Mouse (Mus musculus): Measurements from ENCODE around the gene Zfp52.

DNA sequence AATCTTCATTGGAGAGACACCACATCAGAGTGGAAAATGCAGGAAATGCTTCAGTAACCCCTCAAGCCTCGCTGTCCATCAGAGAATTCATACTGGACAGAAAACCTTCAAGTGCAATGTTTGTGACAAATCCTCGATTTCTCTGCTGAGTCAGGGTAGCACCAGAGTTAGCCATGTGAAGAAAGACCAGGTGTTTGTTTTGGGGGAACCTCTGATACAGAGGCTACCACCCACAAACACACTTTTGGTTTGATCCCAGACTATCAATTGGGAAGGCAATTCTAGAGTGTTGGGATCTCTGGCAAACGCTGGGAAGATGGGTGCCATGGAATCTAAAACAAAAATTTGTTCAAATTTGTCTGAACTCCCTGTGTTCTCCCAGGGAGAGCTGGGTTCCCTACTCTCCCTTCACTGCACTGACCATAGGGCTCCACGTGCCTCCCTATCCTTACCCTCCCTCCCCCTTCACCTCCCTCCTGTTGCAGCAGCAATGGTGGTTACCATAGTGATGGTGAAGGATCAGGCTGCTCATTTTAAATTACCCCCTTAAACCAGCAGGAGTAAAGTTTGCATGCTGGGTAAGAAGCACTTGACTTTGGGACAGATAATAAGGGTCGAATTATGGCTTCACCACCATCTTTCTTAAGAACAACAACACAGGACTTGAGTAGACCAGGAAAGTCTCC, 4.6 kb upstream of the Zfp52 start:
- TF ChIP-seq POLR2A (IDR thresholded peaks at IDR 0.05; ENCODE audit: low read depth, low read length) = no peak
- TF ChIP-seq CTCF (IDR thresholded peaks at IDR 0.05; ENCODE audit: borderline replicate concordance, insufficient read depth, low read length) = no peak

Data from embryonic fibroblast, embryonic 13.5 days (primary cell).